ENCODE assay signal across 14 mouse cellular contexts in the genomic region with DNA sequence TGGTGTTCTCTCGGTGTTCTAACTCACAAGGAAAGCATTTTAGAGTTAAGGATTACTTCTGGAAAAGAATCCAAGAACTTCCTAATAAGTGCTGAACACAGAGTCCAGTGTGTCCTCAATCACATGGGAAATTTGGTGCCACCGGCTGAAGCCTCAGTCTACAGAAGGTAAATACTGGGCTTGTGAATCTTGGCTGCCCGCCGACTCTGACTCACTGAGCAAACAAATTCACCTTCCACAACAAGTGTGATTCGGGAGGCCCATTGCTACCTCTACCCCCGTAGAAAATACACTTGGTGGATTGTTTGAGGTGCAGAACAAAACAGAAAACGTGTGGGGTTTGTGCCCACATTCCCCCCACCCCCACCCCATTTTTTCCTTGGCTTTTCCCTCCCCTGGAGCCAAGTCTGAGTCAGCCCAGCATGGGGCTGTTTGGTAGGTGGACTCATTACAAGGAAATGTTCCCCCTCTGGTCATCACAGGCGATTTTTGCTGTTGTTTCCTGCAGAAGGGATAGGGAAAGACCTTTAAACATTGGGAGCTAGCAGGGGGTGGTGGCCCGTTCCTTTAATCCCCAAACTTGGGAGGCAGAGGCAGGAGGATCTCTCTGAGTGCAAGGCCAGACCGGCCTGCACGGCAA. TPM values are rescaled to one million over a fixed set of nuclear protein-coding genes. Genes with fewer than 3 reads are reported as not detected.
DNase-seq lines count a peak whose midpoint lies in the region; ATAC-seq and TF ChIP-seq lines count a peak whose summit lies in the region.
"Had no signal": no experiment of that assay in that cellular context is flagged by ENCODE, and none has a peak within 500 bp of the region (broad histone marks: within the 10 kb centered on the region; RNA-seq: fewer than 3 reads in every experiment).

No protein-coding gene starts in this region.

- H3K4me2 ChIP-seq in stomach, postnatal 0 days (replicated peaks; ENCODE audit: low read depth) = no peak overlapping the region
- no peak overlapping the region for H3K4me2 ChIP-seq in midbrain, embryonic 14.5 days (ENCODE audit: low read length)
- H3K4me2 ChIP-seq in midbrain, embryonic 15.5 days = no peak overlapping the region
- H3K4me2 ChIP-seq: forebrain, embryonic 15.5 days had no signal

- TF ChIP-seq EP300 in stomach, postnatal 0 days (optimal IDR thresholded peaks at IDR 0.05) = no peak

- no peak for TF ChIP-seq CTCF in lung, adult 2 months (IDR thresholded peaks at IDR 0.05; ENCODE audit: insufficient read depth, low read length)
- TF ChIP-seq CTCF in stomach, postnatal 0 days (IDR thresholded peaks at IDR 0.05; ENCODE audit: low read depth) = no peak

- WGBS in lung, adult 2 months = 71% methylated on average over 11 of the region's 11 CpGs
- 58% methylated on average over 11 of the region's 11 CpGs for WGBS in stomach, postnatal 0 days
- WGBS in midbrain, embryonic 14.5 days = 87% methylated on average over 11 of the region's 11 CpGs
- 90% methylated on average over 11 of the region's 11 CpGs for WGBS in midbrain, embryonic 15.5 days

- no peak for TF ChIP-seq POLR2A in lung, adult 2 months (IDR thresholded peaks at IDR 0.05; ENCODE audit: borderline replicate concordance, extremely low read depth, low read depth, low read length)

- intact Hi-C loops in heart, postnatal 25 days (cut with DNase I) = no loop called here

- H3K27ac ChIP-seq in stomach, postnatal 0 days (replicated peaks) = peak overlapping the region; percentile 79
- H3K27ac ChIP-seq in midbrain, embryonic 14.5 days (replicated peaks; ENCODE audit: low read depth, low read length) = no peak overlapping the region
- H3K27ac ChIP-seq in midbrain, embryonic 15.5 days = no peak overlapping the region
- H3K27ac ChIP-seq: forebrain, embryonic 15.5 days; heart, adult 2 months had no signal

- H3K36me3 ChIP-seq in stomach, postnatal 0 days (ENCODE audit: control insufficient read depth, insufficient read depth, low read length) = no peaks in the 10 kb centered on the region
- H3K36me3 ChIP-seq in midbrain, embryonic 14.5 days (ENCODE audit: control insufficient read depth, insufficient read depth, low read length) = no peaks in the 10 kb centered on the region
- H3K36me3 ChIP-seq in midbrain, embryonic 15.5 days (replicated peaks) = no peaks in the 10 kb centered on the region
- H3K36me3 ChIP-seq: forebrain, embryonic 15.5 days had no signal

- H3K27me3 ChIP-seq in stomach, postnatal 0 days (ENCODE audit: control insufficient read depth, insufficient read depth, low read length) = no peaks in the 10 kb centered on the region
- H3K27me3 ChIP-seq in midbrain, embryonic 14.5 days (ENCODE audit: control insufficient read depth, insufficient read depth, low read length) = no peaks in the 10 kb centered on the region
- H3K27me3 ChIP-seq in midbrain, embryonic 15.5 days (replicated peaks) = no peaks in the 10 kb centered on the region; the same call in 1 of the 2 replicates
- H3K27me3 ChIP-seq: forebrain, embryonic 15.5 days had no signal

- peak; percentile 96 for ATAC-seq in stomach, postnatal 0 days (ENCODE audit: low FRiP score, low TSS enrichment)
- no peak for ATAC-seq in midbrain, embryonic 14.5 days (ENCODE audit: low FRiP score, low TSS enrichment)
- no peak for ATAC-seq in midbrain, embryonic 15.5 days (replicated peaks)
- ATAC-seq: forebrain, embryonic 15.5 days; midbrain, embryonic 16.5 days had no signal

- H3K4me3 ChIP-seq in lung, adult 2 months (replicated peaks; ENCODE audit: extremely low read depth, low read depth, low read length) = no peak overlapping the region
- H3K4me3 ChIP-seq in stomach, postnatal 0 days (ENCODE audit: low read depth, low read length) = no peak overlapping the region
- no peak overlapping the region for H3K4me3 ChIP-seq in midbrain, embryonic 14.5 days (replicated peaks; ENCODE audit: low read depth, low read length)
- H3K4me3 ChIP-seq in midbrain, embryonic 15.5 days = no peak overlapping the region
- H3K4me3 ChIP-seq: forebrain, embryonic 15.5 days; heart, adult 2 months had no signal

- peak; percentile 32 for DNase-seq in heart, postnatal 4 days
- no peak for DNase-seq in heart, postnatal 25 days (ENCODE audit: low spot score)
- peak; percentile 34 for DNase-seq in adrenal gland, postnatal 25 days
- DNase-seq in lung, adult 2 months = peak; percentile 78
- peak; percentile 93 for DNase-seq in stomach, postnatal 0 days (ENCODE audit: low spot score)
- no peak for DNase-seq in midbrain, embryonic 14.5 days
- DNase-seq in spleen, postnatal 4 days (ENCODE audit: low spot score in 2 of 2) = no peak
- DNase-seq: embryo, embryonic 11 days; left cerebral cortex, postnatal 4 days; thymus, postnatal 36 days had no signal

- no peaks in the 10 kb centered on the region for H3K9me3 ChIP-seq in stomach, postnatal 0 days (ENCODE audit: control insufficient read depth, low read length)
- no peaks in the 10 kb centered on the region for H3K9me3 ChIP-seq in midbrain, embryonic 14.5 days (ENCODE audit: control insufficient read depth, low read length)
- no peaks in the 10 kb centered on the region for H3K9me3 ChIP-seq in midbrain, embryonic 15.5 days
- H3K9me3 ChIP-seq: forebrain, embryonic 15.5 days had no signal

- 0 out of 2 replicates have a peak, but pooled peaks cover 2% of the 10 kb centered on the region for H3K4me1 ChIP-seq in lung, adult 2 months (ENCODE audit: control insufficient read depth, insufficient read depth, low read length)
- H3K4me1 ChIP-seq in stomach, postnatal 0 days (replicated peaks; ENCODE audit: control insufficient read depth, insufficient read depth) = no peaks in the 10 kb centered on the region
- H3K4me1 ChIP-seq in midbrain, embryonic 14.5 days (ENCODE audit: control insufficient read depth, insufficient read depth, low read length) = no peaks in the 10 kb centered on the region
- no peaks in the 10 kb centered on the region; the same call in 1 of the 2 replicates for H3K4me1 ChIP-seq in midbrain, embryonic 15.5 days
- H3K4me1 ChIP-seq: forebrain, embryonic 15.5 days had no signal

- no peak overlapping the region for H3K9ac ChIP-seq in stomach, postnatal 0 days (ENCODE audit: low read length)
- H3K9ac ChIP-seq in midbrain, embryonic 14.5 days (replicated peaks; ENCODE audit: low read length) = no peak overlapping the region
- H3K9ac ChIP-seq in midbrain, embryonic 15.5 days = no peak overlapping the region
- H3K9ac ChIP-seq: forebrain, embryonic 15.5 days had no signal

RNA-seq across cellular contexts. Expression of gene Degs1, which starts 26.4 kb away (rescaled TPM):
- total RNA-seq in heart, postnatal 4 days (2021) = 100 to 1,000 TPM; 113 to 121 TPM
- total RNA-seq in heart, postnatal 25 days (2021) = 10 to 100 TPM; 54.9 to 60.7 TPM
- 97.3 and 103 TPM in 2 replicates for total RNA-seq in adrenal gland, postnatal 25 days (2021)
- polyA plus RNA-seq in lung, adult 2 months (2012; rRNA removed) = 67.2 and 114 TPM in 2 replicates
- 214 and 223 TPM in 2 replicates for polyA plus RNA-seq in stomach, postnatal 0 days (2015; fragmentation: Nextera tagmentation; extraction: Ambion mirVana)
- 67.7 and 76.8 TPM in 2 replicates for polyA plus RNA-seq in midbrain, embryonic 14.5 days (2014; fragmentation: Nextera tagmentation; extraction: Ambion mirVana)
- polyA plus RNA-seq in midbrain, embryonic 15.5 days (2015; fragmentation: Nextera tagmentation; extraction: Ambion mirVana) = 68.7 and 69.8 TPM in 2 replicates

Comparison
In these comparisons a context has a peak if more than half of its experiments do, and no peak if none do; other contexts are left out.
1. DNase-seq: peak in heart, postnatal 4 days (single experiment), adrenal gland, postnatal 25 days (single experiment), lung, adult 2 months (single experiment) and stomach, postnatal 0 days (single experiment); none in heart, postnatal 25 days (single experiment), midbrain, embryonic 14.5 days (single experiment) and spleen, postnatal 4 days (0 of 2).